Mouse (Mus musculus) cortical plate, adult 2 months (tissue): ENCODE data around the gene Syt14. TPM values are rescaled to one million over a fixed set of nuclear protein-coding genes. Genes with fewer than 3 reads are reported as not detected.
A peak's percentile ranks its signal among the peaks of the same experiment; 100 is the strongest.

Experiments used
- H3K27ac ChIP-seq: fragments of 200-500 bp; 2 replicates; pipeline ENCODE4 v1.5.1; 2012; ENCODE audit warnings: low read length, control low read depth, inconsistent platforms; ENCODE audit not compliant: insufficient read depth
- H3K4me1 ChIP-seq: fragments of 200-500 bp; 2 replicates; pipeline ENCODE4 v1.6.1; 2011; ENCODE audit warnings: low read length; ENCODE audit not compliant: control insufficient read depth, insufficient read depth
- H3K4me3 ChIP-seq: fragments of 200-500 bp; 2 replicates; pipeline ENCODE4 v1.5.1; 2011; ENCODE audit warnings: mild to moderate bottlenecking, low read length, control low read depth; ENCODE audit not compliant: insufficient read depth
- CTCF ChIP-seq: fragments of 200-500 bp; IDR thresholded peaks from 2 replicates; pipeline ENCODE4 v1.5.1; 2011; ENCODE audit warnings: mild to moderate bottlenecking, control low read depth, low read length; ENCODE audit not compliant: insufficient read depth; ENCODE audit errors: extremely low read depth
- POLR2A ChIP-seq: fragments of 200-500 bp; IDR thresholded peaks from 2 replicates; pipeline ENCODE4 v1.6.1; 2011; ENCODE audit warnings: mild to moderate bottlenecking, low read length, control low read depth; ENCODE audit not compliant: insufficient read depth; ENCODE audit errors: extremely low read depth
- polyA plus RNA-seq: library from polyadenylated mRNA; depleted of rRNA; stranded (reverse); fragments of >200 nt; gene quantifications from 2 replicates; pipeline ENCODE4 v1.2.3, GENCODE M21; 2012

Syt14 gene
- polyA plus RNA-seq, 1 experiment = 5.8 TPM

- no peak for TF ChIP-seq CTCF
- no peak for TF ChIP-seq POLR2A
- Histone ChIP-seq H3K4me3 (no peak overlapping the region), H3K4me1 (no peaks in the 10 kb centered on the region), H3K27ac (no peak overlapping the region)
Observed at GRCm38 (mm10) chr1:192890716-192891115, 144.9 kb downstream of the Syt14 start.

- TF ChIP-seq POLR2A (no peak), CTCF (no peak)
Observed at GRCm38 (mm10) chr1:192882617-192883295, 152.8 kb downstream of the Syt14 start.

GRCm38 (mm10) chr1:192880130-192880529, 155.4 kb downstream of the Syt14 start:
- no peak overlapping the region for H3K27ac ChIP-seq
- H3K4me3 ChIP-seq = no peak overlapping the region
- H3K4me1 ChIP-seq = no peaks in the 10 kb centered on the region
- TF ChIP-seq POLR2A = no peak
- peak; percentile 19; the same call in 1 of the 2 replicates for TF ChIP-seq CTCF

More at GRCm38 (mm10) chr1:192882617-192883295, 152.8 kb downstream of the Syt14 start:
- H3K27ac ChIP-seq = no peak overlapping the region
- H3K4me1 ChIP-seq = no peaks in the 10 kb centered on the region
- no peak overlapping the region for H3K4me3 ChIP-seq

- no peak overlapping the region for H3K27ac ChIP-seq
- TF ChIP-seq POLR2A = no peak
- TF ChIP-seq CTCF = no peak
- no peaks in the 10 kb centered on the region for H3K4me1 ChIP-seq
- no peak overlapping the region for H3K4me3 ChIP-seq
Observed at GRCm38 (mm10) chr1:192879086-192879580, 156.4 kb downstream of the Syt14 start.

- Histone ChIP-seq H3K4me1 (no peaks in the 10 kb centered on the region; the same call in 1 of the 2 replicates), H3K4me3 (no peak overlapping the region), H3K27ac (no peak overlapping the region)
- no peak for TF ChIP-seq POLR2A
Observed at GRCm38 (mm10) chr1:192872841-192873240, 162.7 kb downstream of the Syt14 start.

DNA sequence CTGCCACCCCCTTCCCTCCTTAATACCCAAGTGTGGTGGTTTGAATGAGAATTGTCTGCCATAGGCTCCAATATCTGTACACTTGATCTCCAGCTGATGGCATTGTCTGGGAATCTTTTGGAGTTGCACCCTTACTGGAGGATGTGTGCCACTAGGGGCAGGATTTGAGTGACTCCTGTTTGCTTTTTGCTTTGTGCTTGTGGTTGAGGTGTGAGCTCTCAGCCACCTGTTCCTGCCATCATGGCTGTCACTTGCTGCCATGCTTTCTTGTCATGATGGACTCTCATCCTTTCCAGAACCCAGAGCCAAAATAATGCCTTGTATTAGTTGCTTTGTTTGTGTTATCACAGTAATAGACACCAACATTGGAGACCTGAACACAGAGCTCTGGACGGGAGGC, 165.8 kb downstream of the Syt14 start:
- TF ChIP-seq POLR2A = no peak
- no peak for TF ChIP-seq CTCF
- Histone ChIP-seq H3K4me3 (no peak overlapping the region), H3K4me1 (no peaks in the 10 kb centered on the region; the same call in 1 of the 2 replicates), H3K27ac (no peak overlapping the region)

DNA sequence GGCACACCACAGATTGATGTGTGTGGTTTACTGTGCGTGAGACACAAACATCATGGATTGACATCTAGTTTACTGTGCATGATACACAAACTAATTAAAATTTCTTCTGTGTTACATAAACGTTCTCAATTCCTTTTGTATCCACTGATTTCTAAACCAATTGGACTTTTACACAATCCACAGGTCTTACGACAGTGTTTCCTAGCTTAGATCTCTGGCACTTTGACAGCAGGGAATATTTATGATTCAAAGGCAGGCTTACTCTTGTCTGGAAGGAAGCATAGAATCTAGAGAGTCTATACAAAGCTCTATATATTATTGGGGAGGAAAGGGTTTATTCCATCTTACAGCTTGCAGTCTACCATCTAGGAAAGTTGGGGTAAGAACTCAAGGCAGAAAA, 171.1 kb downstream of the Syt14 start:
- no peak for TF ChIP-seq POLR2A
- TF ChIP-seq CTCF = no peak

GRCm38 (mm10) chr1:192861305-192861960, 174.1 kb downstream of the Syt14 start:
- TF ChIP-seq CTCF (no peak), POLR2A (no peak)
- Histone ChIP-seq H3K27ac (no peak overlapping the region), H3K4me3 (no peak overlapping the region), H3K4me1 (no peaks in the 10 kb centered on the region; the same call in 1 of the 2 replicates)

More for the DNA sequence above, 171.1 kb downstream of the Syt14 start:
- Histone ChIP-seq H3K4me1 (no peaks in the 10 kb centered on the region; the same call in 1 of the 2 replicates), H3K27ac (no peak overlapping the region), H3K4me3 (no peak overlapping the region)

DNA sequence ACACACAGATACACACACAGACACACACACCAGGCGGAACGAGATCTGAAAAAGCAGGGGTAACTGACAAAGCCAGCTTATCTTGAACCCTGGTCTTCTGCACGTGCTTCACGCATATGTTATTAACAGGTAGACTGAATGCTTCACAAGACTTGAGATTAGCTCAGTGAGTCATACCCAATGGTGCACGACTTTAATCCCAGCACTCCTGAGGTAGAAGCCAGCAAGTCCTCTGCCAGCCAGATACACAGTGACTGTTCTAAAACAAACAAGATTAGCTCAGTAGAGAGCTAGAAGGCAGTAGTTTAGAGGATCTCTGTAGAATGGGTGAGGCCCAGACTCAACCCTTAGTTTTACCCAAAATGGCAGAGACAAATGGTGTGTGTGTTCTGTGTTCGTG, 175.3 kb downstream of the Syt14 start:
- Histone ChIP-seq H3K4me1 (no peaks in the 10 kb centered on the region; the same call in 1 of the 2 replicates), H3K4me3 (no peak overlapping the region), H3K27ac (no peak overlapping the region)
- TF ChIP-seq POLR2A (no peak), CTCF (no peak)

DNA sequence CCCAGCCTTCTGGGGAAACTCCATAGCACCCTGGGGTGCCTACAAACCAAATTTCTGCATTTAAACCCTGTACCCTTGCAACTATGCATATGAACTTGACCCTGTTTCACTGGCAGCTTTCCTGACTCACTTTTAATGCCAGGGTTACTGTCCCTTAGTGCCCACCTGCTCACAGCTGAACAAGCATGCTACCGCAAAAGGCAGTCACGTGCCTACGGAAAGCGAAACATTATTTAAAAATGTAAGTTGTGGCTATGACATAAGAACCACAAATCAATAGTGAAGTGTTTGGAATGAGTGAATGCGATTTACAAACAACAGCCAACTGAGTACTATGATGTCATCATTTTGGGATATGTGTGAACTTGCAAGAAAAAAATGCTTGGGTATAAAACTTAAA, 178.0 kb downstream of the Syt14 start:
- peaks cover 2% of the 10 kb centered on the region; the same call in 1 of the 2 replicates for H3K4me1 ChIP-seq

More for the DNA sequence above, 178.0 kb downstream of the Syt14 start:
- no peak overlapping the region for H3K27ac ChIP-seq
- TF ChIP-seq CTCF (no peak), POLR2A (no peak)
- H3K4me3 ChIP-seq = no peak overlapping the region
